In the genomic region with DNA sequence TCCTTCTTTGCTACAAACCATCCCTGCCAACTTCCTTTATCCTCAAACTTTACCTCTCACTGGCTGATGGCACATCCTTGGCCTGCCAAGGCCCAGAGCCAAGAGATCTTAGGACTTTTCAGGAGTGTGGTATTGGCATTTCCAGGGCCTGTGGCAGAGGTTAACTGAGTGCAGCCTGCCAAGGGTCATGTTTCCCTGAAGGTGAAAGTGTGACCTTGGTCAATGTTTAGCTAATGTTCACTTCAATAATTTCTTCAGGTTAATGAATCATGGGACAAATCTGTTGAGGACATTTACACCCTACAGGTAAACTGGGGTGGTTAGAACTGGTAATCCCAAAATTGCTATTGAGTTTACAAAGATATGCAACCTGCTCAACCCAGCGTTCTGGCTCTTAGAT, we compare ENCODE assay signal across 16 mouse cellular contexts.
"Had no signal": no experiment of that assay in that cellular context is flagged by ENCODE, and none has a peak within 500 bp of the region (broad histone marks: within the 10 kb centered on the region; RNA-seq: fewer than 3 reads in every experiment).

No protein-coding gene starts in this region.

- H3K4me1 ChIP-seq: hindbrain, embryonic 15.5 days; limb, embryonic 15.5 days; liver, embryonic 15.5 days; midbrain, embryonic 10.5 days; neural tube, embryonic 15.5 days had no signal

- H3K27me3 ChIP-seq: hindbrain, embryonic 15.5 days; limb, embryonic 15.5 days; liver, embryonic 15.5 days; neural tube, embryonic 15.5 days had no signal

- H3K4me2 ChIP-seq: hindbrain, embryonic 15.5 days; limb, embryonic 15.5 days; liver, embryonic 15.5 days; lung, embryonic 14.5 days; neural tube, embryonic 15.5 days had no signal

- H3K9me3 ChIP-seq: hindbrain, embryonic 15.5 days; limb, embryonic 15.5 days; liver, embryonic 15.5 days; midbrain, embryonic 10.5 days; neural tube, embryonic 15.5 days had no signal

- H3K9ac ChIP-seq: hindbrain, embryonic 15.5 days; limb, embryonic 15.5 days; liver, embryonic 15.5 days; lung, embryonic 14.5 days; neural tube, embryonic 15.5 days had no signal

- DNase-seq: lung, embryonic 14.5 days; lung, postnatal 10 days; lung, postnatal 4 days; midbrain, embryonic 14.5 days; right cerebral cortex, postnatal 4 days; spleen, adult 18-20 months; thymus, adult 18-20 months; thymus, postnatal 14 days had no signal

- H3K27ac ChIP-seq: hindbrain, embryonic 15.5 days; layer of hippocampus, adult 2 months; limb, embryonic 15.5 days; liver, embryonic 15.5 days; midbrain, embryonic 10.5 days; neural tube, embryonic 15.5 days had no signal

- H3K4me3 ChIP-seq: hindbrain, embryonic 15.5 days; layer of hippocampus, adult 2 months; limb, embryonic 15.5 days; liver, embryonic 15.5 days; midbrain, embryonic 10.5 days; myocyte; neural tube, embryonic 15.5 days had no signal

- H3K36me3 ChIP-seq: hindbrain, embryonic 15.5 days; limb, embryonic 15.5 days; liver, embryonic 15.5 days; midbrain, embryonic 10.5 days; neural tube, embryonic 15.5 days had no signal

- ATAC-seq: intestine, embryonic 16.5 days had no signal
